Mouse (Mus musculus) adrenal gland, postnatal 25 days (tissue): ENCODE measurements around the gene 4930442H23Rik. TPM values are rescaled to one million over a fixed set of nuclear protein-coding genes. Genes with fewer than 3 reads are reported as not detected.
A peak's percentile ranks its signal among the peaks of the same experiment; 100 is the strongest.
"Not testable (repeated sequence)": the region's sequence is repeated elsewhere in the genome, so short reads cannot be mapped to it uniquely, and the experiment has no call there.

Experiments
- DNase-seq: peaks from one replicate; pipeline ENCODE4 v3.0.0; 2021; ENCODE audit warnings: mixed read lengths
- long read RNA-seq: library from polyadenylated mRNA; stranded (forward); transcript quantifications from one replicate; pipeline ENCODE4 v2.0.0, GENCODE M21; 2021
- total RNA-seq: library from RNA; stranded (reverse); gene quantifications from 2 replicates; pipeline ENCODE4 v1.2.3, GENCODE M21; 2021

Gene 4930442H23Rik
- not detected in 2 replicates for total RNA-seq
- long read RNA-seq: 0 reads

DNA sequence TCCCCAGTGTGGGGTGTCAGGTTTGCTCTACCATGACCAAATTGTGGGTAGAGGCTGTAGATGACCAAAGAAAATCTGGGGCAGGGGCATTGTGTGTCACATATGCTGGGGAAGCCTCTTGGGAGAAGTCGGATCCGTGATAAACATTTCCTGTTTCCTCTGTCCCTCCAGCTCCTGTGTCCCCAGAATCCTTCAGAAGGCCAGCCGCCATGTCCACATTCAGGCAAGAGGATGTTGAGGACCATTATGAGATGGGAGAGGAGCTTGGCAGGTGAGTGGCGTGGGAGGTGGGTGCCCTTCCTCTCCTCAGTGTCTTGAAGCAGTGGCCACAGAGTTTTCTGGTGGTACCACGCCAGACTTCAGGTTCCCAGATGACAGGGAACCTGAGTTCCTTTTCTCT, at the start of gene 4930442H23Rik:
4930442H23Rik (minus strand) TSS at position 45 of the 400 bp plus-strand sequence.
- DNase-seq: no peak

DNA sequence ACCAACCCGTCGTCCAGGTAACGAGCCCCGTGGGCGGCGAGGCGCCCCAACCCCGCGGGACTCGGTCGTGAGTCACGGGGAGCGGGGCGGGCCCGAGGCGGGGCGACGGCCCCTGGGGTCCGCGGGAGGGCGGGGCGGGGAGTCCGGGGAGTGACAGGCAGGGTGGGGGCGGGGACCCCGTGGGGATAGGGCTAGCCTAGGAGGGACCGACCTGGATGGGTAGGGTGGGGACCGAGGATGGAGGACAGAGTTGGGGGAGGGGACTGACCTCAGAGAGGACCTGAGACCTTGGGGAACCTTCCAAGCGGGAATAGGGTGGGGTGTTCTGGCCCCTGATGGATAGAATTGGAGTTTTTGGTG, 49.6 kb upstream of the 4930442H23Rik start:
- DNase-seq: no peak

DNA sequence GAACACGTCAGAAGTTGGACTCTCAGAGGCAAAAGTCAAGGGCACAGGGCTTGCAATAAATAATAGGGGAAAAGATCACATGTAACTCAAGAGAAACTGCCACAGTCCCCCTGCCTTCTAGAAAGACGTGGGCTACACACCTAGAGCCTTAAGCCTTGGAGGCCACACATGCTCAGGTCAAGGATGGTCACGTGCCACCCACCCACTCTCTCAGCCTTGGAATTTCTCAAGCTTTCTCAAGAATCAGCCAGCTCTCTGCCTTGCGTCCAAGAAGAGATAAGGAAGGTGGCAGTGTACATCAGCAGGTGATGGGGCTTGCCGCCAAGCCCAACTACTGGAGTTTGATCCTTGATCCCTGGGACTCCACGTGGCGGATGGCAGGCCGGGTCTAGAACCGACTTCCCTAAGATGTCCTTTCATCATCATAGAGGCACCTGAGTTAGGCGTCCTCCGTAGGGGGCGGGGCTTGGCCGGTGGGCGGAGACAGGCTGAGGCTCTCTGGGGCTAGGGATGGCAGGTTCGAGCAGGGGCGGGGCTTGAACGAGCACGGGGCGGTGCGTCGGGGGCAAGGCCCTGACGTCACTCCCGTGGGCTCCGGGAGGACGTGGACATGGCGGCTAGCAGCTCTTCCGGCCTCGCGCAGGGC, 49.1 kb upstream of the 4930442H23Rik start, which contains the start of gene Zfr2:
Zfr2 (plus strand) TSS at position 576 of the 646 bp plus-strand sequence.
- peak; percentile 95 for DNase-seq

DNA sequence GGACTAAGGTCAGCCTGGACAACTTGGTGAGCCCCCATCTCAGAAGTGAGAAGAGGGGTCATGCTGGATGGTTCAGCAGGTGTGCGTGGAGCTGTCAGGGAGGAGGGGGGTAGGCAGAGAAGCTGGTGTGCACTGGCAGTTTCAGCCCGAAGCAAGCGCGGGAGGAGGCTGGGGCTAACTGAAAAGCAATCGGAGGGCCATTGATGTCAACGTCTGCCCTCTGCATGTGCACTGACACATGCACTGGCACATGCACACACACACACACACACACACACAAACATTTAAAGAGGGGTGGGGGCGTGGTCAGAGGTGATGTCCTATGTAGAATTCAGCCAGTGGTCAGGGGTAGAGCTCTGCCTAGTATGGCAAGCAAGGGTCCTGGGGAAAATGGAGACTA, 47.8 kb upstream of the 4930442H23Rik start:
- DNase-seq: no peak

DNA sequence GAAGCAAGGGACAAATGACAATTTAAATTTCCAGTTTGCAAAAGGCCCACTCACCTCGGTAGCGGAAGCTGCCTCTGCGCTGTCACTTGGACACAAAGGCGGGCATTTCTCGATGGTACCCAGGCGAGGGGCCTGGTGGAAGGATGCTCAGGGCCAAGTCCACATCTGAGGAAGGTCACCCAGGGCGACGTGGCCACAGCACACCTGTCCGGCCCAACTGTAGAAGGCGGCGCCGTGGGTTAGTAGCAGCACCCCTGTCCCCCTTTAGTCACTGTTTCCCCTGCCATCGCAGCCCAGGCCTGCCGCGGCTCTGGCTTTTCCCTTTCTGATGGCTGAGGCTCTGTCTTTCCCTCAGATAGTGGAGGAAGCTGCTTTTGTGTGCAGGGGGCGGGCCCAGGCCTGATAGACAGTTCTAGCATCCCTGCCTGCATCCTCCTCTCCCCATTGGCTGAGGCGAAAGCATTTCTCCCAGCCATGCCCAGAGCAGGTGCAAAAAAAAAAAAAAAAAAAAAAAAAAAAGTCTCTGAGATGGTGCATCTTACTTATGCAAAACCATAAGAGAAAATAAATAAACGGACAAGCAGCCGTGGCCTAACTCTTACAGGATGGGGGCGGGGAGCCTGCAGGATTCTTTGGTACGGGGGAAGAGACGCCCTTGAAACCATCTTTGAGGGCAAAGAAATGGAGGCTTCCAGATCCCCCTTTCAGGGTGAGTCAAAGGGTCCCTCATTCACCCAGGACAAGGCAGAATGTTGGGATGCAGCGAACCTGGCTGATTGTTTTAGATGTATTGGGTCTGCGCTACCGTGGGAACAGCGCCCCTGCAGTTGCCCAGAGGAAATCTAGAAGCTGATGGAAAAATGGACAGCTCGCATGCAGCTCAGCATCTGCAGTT, 47.0 kb upstream of the 4930442H23Rik start, which contains the start of gene Atcay:
Atcay (minus strand) TSS at position 396 of the 895 bp plus-strand sequence.
- DNase-seq: no peak

DNA sequence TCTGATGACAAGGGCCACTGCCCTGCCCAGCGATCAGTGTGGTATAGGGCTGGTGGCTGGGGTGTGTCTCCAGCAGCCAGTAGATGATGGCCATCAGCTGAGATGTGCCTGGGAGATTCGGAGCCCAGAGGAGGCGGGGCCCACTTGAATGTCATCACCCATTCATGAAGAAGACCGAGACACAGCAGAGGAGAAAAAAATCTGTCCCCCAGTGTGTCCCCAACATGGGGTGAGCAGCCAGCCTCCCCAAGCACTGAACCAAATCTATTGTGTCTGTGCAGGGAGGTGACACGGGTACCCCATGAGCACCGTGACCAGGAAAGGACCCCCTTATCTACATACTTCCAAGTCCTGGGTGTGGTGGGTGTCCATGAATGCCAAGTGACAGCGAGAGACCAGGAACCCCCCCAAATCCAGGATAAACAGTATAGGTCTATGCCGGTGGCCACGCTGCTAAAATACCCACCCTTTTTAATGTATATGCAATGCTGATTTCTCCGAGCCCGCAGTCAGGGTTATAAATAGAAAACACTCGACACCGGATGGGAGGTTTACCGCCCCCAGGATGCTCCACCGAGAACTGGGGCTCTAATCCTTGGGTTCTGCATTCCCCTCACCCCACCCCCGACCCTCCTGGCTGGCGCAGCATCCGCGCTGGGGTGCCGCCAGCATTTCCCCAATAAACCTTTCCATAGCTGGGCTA, 46.2 kb upstream of the 4930442H23Rik start:
- no peak for DNase-seq

DNA sequence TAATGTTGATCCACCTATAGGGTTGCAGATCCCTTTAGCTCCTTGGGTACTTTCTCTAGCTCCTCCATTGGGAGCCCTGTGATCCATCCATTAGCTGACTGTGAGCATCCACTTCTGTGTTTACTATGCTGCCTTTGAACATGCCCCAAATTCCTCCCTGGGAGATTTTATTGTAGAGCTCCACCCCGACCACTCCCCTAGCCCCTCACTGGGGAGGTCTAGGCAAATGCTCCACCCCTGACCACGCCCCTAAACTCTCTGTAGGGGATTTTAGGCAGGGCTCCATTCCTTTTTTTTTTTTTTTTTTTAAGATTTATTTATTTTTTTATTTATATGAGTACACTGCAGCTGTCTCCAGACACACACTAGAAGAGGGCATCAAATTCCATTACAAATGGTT, 40.1 kb upstream of the 4930442H23Rik start:
- not testable (repeated sequence) for DNase-seq

DNA sequence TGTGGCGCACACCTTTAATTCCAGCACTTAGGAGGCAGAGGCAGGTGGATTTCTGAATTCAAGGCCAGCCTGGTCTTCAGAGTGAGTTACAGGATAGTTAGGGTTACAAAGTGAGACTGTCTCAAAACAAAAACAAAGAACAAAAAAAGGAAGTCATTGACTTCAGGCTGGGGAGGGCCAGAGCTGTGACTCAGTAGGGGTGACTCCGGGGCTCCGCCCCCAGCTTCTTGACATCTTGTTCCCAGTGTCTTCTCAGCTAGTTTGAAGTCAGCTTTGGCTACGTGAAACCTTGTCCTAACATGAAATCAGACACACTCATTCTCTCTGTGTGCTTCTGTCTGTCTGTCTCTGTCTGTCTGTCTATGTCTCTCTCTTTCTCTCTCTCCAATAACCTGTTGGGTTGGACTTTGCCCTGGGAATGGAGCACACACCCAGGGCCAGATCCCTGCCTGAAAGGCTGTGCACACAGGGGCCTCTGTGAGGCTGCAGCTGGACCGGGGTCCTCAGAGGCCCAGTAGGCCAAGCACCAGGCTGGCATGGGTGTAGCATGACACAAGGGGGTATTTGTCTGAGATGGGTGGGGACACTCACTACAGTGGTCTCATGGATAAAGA, 37.9 kb upstream of the 4930442H23Rik start:
- no peak for DNase-seq

DNA sequence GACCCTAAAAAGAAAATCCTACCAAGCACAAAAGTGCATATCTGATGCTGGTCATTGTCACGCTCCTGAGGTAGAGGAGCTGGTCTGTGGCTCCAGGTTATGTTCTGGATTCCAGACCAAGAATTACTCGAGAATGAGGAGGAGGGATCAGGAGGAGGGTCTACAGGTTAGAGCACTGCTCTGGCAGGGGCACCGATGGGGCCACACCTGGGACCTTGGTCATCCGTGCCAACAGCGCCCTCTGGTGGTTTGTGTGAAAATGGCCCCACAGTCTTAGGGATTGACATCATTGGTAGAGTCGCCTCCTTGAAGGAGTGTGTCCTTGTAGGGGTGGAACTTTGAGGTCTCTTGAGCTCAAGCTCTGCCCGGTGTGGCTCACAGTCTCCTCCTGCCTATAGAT, 34.3 kb upstream of the 4930442H23Rik start:
- DNase-seq: peak; percentile 73

DNA sequence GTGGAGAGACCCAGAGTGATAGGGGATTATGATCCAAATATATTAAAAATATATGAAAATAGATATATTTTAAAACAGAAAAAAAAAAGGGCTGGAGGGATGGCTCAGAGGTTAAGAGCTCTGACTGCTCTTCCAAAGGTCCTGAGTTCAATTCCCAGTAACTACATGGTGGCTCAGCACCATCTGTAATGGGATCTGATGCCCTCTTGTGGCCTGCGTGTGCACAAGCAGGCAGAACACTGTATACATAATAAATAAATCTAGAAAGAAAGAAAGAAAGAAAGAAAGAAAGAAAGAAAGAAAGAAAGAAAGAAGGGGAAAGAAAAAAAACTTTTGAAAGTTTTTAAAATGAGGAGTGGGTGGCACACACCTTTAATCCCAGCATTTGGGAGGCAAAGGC, 33.6 kb upstream of the 4930442H23Rik start:
- DNase-seq: not testable (repeated sequence)

DNA sequence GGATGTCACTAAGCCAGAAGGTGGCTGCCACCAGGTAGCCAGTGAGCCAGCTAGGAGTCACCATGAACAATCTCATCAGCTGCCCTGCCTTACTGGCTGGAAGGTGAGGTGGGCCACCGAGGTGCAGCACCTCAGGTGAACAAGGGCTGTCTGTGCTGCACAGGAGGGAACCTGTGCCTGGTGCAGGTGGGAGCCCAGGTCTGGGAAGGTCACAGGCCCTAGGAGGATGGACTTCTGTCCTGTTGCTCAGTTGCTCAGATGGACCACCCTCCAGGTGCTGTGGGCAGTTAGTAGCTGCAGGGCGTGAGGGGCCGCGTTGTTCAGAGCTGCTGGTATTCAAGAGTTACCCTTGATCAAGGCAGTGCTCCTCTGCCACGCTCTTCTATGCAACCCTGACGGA, 33.2 kb upstream of the 4930442H23Rik start:
- DNase-seq: no peak

DNA sequence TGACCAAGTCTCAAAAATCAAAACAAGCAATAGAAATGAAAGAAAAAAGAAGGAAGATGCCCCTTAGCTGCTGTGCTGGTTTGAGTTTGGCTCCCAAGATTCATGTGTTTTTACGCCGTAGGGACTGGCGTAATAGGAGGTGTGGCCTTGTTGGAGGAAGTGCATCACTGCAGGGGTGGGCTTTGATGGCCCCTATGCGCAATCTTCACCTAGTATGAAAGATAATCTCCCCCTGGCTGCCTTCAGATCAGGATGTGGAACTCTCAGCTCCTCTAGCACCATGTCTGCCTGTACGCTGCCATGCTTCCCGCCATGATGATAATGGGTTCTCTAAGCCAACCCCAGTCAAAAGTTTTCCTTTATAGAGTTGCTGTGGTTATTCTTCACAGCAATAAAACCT, 32.6 kb upstream of the 4930442H23Rik start:
- DNase-seq: no peak

DNA sequence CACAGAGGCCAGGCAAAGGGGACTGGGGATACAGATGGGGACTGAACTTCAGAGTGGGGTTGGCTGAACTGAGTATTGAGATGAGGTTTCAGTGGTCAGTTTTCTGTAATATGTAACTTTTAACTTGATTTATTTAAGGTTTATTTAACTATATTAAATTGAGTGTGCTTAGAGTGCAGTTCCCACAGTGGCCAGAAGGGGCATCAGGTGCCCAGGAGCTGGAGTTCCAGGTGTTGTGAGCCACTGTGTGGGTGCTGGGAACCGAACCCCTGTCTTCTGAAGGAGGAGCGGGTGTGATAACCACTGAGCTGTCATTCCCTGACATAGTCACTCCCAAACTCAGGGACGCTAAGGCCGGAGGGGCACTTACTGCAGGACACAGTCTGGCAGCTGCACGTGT, 26.5 kb upstream of the 4930442H23Rik start:
- no peak for DNase-seq

DNA sequence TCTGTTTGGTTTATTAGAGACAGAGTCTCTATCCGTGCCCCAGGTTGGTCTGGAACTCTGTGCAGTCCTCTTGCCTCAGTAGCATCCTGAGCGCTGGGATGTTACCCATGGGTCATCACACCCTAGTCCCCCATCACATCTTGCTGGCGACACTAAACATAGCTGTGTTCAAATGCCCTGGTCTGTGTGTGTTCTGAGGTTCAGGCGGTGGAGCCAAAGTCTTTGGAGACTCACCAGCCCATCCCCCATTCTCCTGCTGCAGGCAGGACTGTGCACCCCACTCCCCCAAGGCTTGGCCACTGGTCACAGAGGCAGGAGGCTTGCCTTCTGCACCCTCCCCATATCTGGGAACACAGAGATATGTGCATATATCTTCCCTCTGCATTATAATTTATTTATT, 20.5 kb upstream of the 4930442H23Rik start:
- no peak for DNase-seq

DNA sequence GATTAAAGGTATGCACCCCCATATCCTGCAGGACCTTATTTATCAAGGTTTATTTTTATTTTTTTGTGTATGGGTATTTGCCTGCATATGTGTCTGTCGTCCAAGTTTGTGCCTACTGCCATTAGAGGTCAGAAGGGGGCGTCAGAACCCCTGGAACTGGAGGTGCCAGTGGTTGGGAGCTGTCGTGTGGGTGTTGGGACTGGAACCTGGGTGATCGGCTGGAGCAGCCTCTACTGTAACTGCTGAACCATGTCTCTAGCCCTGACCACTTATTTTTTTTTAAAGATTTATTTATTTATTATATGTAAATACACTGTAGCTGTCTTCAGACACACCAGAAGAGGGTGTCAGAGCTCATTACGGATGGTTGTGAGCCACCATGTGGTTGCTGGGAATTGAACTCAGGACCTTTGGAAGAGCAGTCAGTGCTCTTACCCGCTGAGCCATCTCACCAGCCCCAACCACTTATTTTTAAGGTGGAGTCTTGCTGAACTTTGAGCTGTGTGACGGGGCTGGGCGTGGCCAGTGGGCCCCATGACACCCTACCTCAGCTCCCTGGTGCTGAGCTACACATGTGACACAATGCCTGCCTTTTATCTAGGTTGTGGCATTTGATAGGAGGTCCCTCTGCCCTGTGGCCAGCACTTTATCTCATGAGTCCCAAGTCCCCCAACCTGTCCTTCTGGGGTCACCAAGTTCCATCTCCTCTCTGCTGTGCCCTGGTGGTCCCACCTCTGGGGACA, 19.5 kb upstream of the 4930442H23Rik start:
- no peak for DNase-seq

DNA sequence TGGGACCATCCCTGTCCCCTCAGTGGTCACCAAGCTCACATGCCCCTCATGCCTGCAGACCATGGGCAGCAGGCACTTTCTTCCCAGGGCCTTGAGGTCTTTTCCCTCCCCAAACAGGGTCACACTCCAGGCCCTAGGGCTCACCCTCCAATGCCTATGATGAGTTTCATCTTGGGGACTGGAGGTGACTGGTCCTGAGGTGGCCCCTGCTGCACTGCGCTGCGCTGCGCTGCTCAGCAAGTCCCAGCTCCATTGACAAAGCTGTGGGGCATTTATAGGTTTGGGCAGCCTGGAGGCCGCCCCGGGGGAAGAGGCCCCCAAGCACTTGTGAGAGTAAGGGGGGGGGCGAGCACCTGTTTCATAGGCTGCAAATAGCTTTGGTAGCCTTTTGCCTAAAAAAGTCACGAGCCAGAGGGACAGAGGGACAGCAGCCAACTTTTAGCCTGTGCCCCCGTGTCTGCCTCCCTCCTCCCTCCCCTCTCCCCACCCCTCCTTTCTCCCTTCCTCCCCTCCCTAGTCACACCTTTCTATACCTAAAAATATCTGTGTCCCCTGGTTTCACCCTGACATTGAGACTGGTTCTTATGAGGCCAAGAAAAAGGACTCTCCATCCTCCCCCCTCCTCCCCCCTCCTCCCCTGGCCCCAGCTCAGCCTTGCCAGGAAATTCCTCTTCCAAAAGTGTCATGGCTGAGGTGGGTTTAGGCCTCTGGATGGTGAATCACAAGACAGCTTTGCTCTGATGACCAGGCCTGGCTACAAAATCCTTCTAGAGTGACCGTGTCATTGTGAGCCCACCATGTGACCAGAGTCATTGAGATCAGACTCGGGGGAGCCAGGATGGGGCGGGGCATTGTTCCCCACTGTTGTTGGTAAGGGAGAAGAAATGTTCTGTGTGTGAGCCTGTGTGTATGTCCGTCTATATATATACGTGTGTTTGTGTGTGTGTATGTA, 18.4 kb upstream of the 4930442H23Rik start, which contains the start of gene Nmrk2:
Nmrk2 (minus strand) TSS at position 245 of the 952 bp plus-strand sequence.
- DNase-seq: no peak

DNA sequence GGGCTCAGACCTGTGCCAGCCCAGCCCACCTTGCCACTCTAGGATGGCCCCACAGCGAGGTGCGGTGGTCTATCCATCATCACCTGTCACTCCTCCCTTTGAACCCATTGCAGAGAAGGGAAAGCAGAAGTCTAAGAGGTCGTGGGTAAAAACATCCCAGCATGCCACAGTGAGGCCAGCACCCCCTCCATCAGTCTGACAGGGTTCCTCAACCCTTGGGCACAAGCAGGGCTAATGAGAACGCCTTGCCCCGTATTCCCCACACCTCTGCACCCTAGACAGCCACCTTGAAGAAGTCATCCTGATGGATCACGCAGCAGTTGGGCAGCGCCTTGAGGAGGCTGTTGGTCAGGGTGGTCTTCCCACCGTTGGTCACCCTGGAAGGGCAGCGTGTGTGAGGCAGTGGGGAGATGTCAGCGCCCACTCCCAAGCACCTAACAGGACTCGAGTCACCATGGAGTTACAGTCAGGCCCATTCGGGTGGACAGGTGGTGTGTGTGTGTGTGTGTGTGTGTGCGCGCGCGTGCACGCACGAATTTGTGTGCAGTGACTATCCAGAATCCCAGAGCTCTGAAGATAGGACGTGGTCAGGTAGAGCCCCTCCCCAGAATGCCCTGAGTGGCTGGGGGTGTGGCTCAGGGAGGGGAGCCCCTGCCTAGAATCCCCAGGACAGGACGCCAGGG, 17.1 kb upstream of the 4930442H23Rik start:
- no peak for DNase-seq

DNA sequence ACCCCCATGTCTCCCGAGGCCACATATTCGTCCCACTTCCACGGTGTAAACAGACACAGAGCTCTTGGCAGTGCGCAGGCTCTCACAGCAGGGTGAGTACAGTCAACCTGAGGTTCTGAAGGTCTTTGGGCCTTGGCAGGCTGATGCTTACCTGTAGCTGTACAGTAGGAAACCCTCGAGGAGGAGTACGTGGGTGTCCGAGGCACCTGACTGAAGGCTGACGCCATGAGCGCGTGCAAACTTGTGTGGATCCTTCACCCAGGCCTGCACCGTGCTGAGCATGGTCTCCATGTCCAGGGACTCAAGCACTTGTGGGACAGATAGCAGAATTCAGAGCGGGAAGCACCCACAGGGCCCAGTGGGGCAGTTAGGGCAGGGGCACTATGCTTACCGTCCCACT, 16.5 kb upstream of the 4930442H23Rik start:
- no peak for DNase-seq

DNA sequence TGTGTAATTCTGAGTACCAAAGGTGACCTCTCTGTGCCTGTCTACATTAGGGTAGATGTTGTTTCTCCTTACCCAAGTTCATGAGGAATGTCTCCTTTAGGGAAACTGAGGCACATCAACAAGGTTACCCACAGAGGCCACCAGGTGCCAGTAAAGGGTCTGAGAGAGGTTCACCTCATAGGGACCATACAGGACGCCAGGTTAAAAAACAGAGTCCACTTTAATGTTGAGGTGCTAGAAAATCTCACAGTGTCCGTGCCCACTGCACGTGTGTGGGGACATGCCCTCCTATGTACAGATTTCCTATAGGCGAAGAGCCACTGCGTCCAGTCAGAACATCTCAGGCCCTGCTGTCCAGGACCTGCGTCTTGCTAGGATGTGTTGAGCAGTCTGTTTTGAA, 15.3 kb upstream of the 4930442H23Rik start:
- no peak for DNase-seq

DNA sequence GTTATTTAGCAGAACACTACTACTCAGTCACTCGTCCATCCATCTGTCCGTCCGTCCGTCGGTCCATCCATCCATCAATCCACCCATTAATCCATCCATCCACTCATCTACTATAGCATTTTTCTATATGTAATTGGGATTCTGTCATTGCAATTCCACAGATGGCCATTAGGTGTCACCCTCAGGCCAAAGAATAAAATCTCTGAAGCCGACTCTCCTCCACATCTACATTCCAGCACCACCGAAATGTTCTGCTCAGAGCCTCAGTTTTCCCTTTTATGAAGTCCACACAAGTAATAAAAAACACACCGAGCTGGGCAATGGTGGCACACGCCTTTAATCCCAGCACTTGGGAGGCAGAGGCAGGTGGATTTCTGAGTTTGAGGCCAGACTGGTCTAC, 14.6 kb upstream of the 4930442H23Rik start:
- DNase-seq: no peak
